Mouse (Mus musculus) kidney, postnatal 25 days (tissue): ENCODE measurements at regions not wholly inside any gene's neighbourhood (a gene's known extent, or its start where the extent isn't known, plus 50 kb on each side); places are given as distances from the start of the nearest gene placed in this dataset.

Experiments
- DNase-seq, 2 experiments: peaks; one replicate each; pipeline ENCODE4 v3.0.0; 2021; ENCODE audit warnings: mixed read lengths in 2 of 2

DNA sequence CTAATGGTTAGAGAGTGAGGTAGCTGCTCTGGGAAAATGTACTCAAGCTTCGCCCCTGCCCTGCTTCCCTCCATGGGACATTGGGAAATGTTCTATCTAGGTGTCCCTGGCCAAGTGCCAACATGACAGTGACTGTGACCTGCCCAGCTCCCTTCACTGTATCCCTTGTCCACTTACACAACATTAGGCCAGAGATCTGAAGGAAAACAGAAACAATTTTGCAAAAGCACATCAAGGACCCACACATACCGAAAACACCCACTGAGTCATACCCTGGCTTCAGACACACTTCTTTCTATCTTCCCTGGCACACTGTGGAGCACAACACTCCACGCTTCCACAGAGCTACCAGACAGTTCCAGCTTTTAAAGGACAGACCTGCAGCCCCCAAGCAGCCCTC, 62.0 kb upstream of the Dlg1 start:
- peak in 1 of 2 experiments; percentile 11 for DNase-seq

DNA sequence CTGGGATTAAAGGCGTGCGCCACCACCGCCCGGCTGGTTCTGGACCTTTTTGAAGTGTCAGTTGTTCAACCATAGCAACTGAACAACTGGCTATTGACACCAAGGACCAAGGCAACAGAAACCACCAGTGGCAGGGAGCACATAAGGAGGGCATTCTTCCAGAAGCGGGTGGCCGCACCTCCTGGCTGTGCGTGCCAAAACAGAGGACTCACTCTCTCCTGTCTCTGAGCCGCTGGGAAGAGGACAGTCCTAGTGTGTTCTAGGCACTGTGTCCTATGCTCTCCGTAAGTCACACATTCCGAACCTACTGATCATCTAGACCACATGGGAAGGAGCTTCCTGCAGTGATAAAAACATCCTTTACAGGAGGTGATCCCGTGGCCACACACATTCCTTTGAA, 60.1 kb upstream of the Dlg1 start:
- DNase-seq, result no peak

- DNase-seq, result peak in 1 of 2 experiments; percentile 44
Measured at GRCm38 (mm10) chr16:31606389-31607177, 56.7 kb upstream of the Dlg1 start.

- DNase-seq, result no peak
Measured at GRCm38 (mm10) chr16:31608964-31609363, 54.3 kb upstream of the Dlg1 start.

DNA sequence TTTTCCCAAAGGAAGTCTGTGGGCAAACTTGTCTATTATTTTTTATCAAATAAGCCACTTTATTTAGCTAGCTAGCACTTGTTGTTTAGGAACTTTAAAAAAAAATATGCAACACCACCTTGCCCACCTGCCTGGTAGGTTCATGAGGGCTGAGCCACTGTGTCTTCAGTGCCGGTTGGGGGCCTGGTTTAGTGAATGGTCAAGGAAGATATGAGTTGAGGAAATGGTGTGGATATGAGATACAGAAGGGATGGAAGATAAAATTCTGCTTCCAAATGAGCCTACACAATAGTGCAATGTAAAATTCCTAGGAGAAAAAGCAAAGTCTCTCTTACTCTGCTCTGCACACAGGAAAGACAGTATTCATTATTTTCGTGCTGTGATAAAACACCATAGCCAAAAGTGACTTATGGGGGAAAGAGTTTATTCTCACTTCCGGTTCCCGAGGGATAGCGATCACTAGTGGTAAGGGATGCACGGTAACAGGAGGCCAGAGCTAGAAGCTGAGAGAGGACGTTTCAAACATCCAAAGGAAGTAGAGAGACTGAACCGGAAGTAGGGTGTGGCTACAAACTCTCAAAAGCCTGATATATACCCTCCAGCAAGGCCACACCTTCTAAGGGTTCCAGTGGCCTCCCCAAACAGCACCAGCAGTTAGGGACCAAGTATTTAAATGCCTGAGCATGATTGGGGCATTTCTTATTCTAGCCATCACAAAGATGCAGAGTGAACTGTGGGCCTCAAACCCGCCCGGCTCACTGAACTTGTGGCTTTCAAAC, 53.7 kb upstream of the Dlg1 start:
- DNase-seq, result no peak
